Mouse (Mus musculus) midbrain, embryonic 11.5 days (tissue): Measurements from ENCODE around the gene Acbd3. TPM values are rescaled to one million over a fixed set of nuclear protein-coding genes. Genes with fewer than 3 reads are reported as not detected.
A peak's percentile ranks its signal among the peaks of the same experiment; 100 is the strongest.

Experiments used
- ATAC-seq: fragments of 200-750 bp; cut with Nextera tagmentation; 2 replicates; pipeline ENCODE4 v1.8.0; 2017; ENCODE audit warnings: moderate TSS enrichment, moderate library complexity; ENCODE audit not compliant: low FRiP score
- DNase-seq: peaks from one replicate; pipeline ENCODE4 v3.0.0; 2015; ENCODE audit warnings: low spot score; ENCODE audit errors: missing footprints
- H3K27ac ChIP-seq: fragments of 300-500 bp; sonication (generic); 2 replicates; pipeline ENCODE4 v1.5.1; 2014; ENCODE audit warnings: low read depth, low read length
- H3K27me3 ChIP-seq: fragments of 300-500 bp; sonication (generic); 2 replicates; pipeline ENCODE4 v1.6.1; 2014; ENCODE audit warnings: mild to moderate bottlenecking, low read length, moderate library complexity, mixed read lengths; ENCODE audit not compliant: control insufficient read depth, insufficient read depth
- H3K36me3 ChIP-seq: fragments of 300-500 bp; sonication (generic); 2 replicates; pipeline ENCODE4 v1.6.1; 2014; ENCODE audit warnings: mild to moderate bottlenecking, low read length, moderate library complexity, mixed read lengths; ENCODE audit not compliant: control insufficient read depth, insufficient read depth
- H3K4me1 ChIP-seq: fragments of 300-500 bp; sonication (generic); 2 replicates; pipeline ENCODE4 v1.6.1; 2014; ENCODE audit warnings: low read length; ENCODE audit not compliant: control insufficient read depth, insufficient read depth
- H3K4me2 ChIP-seq: fragments of 300-500 bp; sonication (generic); 2 replicates; pipeline ENCODE4 v1.6.1; 2014; ENCODE audit warnings: mild to moderate bottlenecking, moderate library complexity
- H3K4me3 ChIP-seq: fragments of 300-500 bp; sonication (generic); 2 replicates; pipeline ENCODE4 v1.5.1; 2014; ENCODE audit warnings: low read depth, low read length
- H3K9ac ChIP-seq: fragments of 300-500 bp; sonication (generic); 2 replicates; pipeline ENCODE4 v1.6.1; 2014; ENCODE audit warnings: low read length
- H3K9me3 ChIP-seq: fragments of 300-500 bp; sonication (generic); 2 replicates; pipeline ENCODE4 v1.6.1; 2016; ENCODE audit warnings: low read length; ENCODE audit not compliant: control insufficient read depth
- WGBS: fragments of 180-500 bp; shearing (Covaris S2); extraction: QIAGEN DNeasy Blood & Tissue Kit; methylation state at CpG from one replicate; pipeline ENCODE4 v1.1.7; 2014; 5-methylcytosine and 5-hydroxymethylcytosine counted together
- polyA plus RNA-seq: library from polyadenylated mRNA; unstranded; fragments of >200 nt; fragmentation: Nextera tagmentation; extraction: Ambion mirVana; gene quantifications from 2 replicates; pipeline ENCODE4 v1.2.1, GENCODE M21; 2014

Acbd3 gene
- polyA plus RNA-seq, 1 experiment from 2014 or later = 20.8 TPM

DNA sequence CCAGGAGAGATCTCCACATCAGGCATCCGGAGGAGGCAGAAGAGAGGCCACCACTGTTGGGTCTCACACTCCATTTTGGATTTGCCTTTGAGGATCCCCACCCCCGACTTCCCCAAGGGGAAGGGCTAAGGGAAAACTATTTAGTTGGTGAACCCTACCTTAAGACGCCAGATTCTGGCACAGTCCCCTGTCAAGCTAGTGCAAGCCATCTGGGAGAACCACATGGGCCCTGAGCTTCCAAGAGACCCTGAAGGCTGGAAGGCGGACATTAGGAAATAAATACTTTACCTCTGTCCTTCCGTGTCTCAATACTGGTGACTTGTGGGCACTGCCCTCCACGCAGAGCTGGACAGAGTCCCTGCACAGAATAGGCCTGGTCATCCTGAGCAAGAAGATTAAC is 50.7 kb downstream of the Acbd3 start:
- no peak overlapping the region for H3K4me3 ChIP-seq
- H3K36me3 ChIP-seq = no peaks in the 10 kb centered on the region
- no peaks in the 10 kb centered on the region for H3K4me1 ChIP-seq
- no peak overlapping the region for H3K27ac ChIP-seq
- DNase-seq (peak; percentile 65), ATAC-seq (no peak)
- no peak overlapping the region for H3K4me2 ChIP-seq
- H3K9me3 ChIP-seq = peaks cover 5% of the 10 kb centered on the region; the same call in 1 of the 2 replicates
- H3K9ac ChIP-seq = no peak overlapping the region
- H3K27me3 ChIP-seq = no peaks in the 10 kb centered on the region
- WGBS = 88% methylated on average over 6 of the region's 6 CpGs

DNA sequence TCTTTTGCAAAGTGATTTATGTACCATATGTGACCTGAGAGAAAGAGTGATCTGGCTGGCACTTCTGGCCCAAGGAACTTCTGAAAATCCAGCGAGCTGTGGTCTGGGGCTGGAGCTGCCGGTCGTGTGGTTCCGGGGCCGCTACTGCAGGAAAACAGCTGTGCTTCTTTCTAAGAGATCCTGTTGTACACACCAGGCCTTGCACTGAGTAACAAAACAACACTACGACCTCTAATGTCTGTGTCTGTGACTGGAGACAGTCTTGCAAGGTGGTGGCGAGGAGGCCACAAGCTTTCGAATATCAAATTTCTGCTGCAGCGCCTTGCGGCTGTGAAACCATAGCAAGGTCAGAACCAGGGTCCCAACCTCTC is 51.4 kb downstream of the Acbd3 start:
- peak overlapping the region; percentile 58 for H3K4me3 ChIP-seq
- H3K9me3 ChIP-seq = peaks cover 5% of the 10 kb centered on the region; the same call in 1 of the 2 replicates
- peak; percentile 10 for ATAC-seq
- DNase-seq = no peak
- no peaks in the 10 kb centered on the region for H3K27me3 ChIP-seq
- H3K4me2 ChIP-seq = peak overlapping the region; percentile 92
- peak overlapping the region; percentile 81; the same call in 1 of the 2 replicates for H3K27ac ChIP-seq
- H3K9ac ChIP-seq = peak overlapping the region; percentile 85
- no peaks in the 10 kb centered on the region for H3K4me1 ChIP-seq
- no peaks in the 10 kb centered on the region for H3K36me3 ChIP-seq
- WGBS = 9% methylated on average over 10 of the region's 10 CpGs

GRCm38 (mm10) chr1:180777660-180778402 is 52.0 kb downstream of the Acbd3 start:
- Histone ChIP-seq H3K27me3 (no peaks in the 10 kb centered on the region), H3K4me2 (peak overlapping the region; percentile 92), H3K4me1 (no peaks in the 10 kb centered on the region), H3K4me3 (peak overlapping the region; percentile 58), H3K27ac (peak overlapping the region; percentile 81), H3K9ac (peak overlapping the region; percentile 85), H3K9me3 (peaks cover 5% of the 10 kb centered on the region; the same call in 1 of the 2 replicates), H3K36me3 (no peaks in the 10 kb centered on the region)
- WGBS = under 1% methylated on average over 56 of the region's 56 CpGs
- peak; percentile 98 for DNase-seq
- peak; percentile 89 for ATAC-seq

GRCm38 (mm10) chr1:180778403-180778754 is 52.5 kb downstream of the Acbd3 start:
- peak; percentile 54 for ATAC-seq
- H3K9me3 ChIP-seq = peaks cover 5% of the 10 kb centered on the region; the same call in 1 of the 2 replicates
- DNase-seq = no peak
- peak overlapping the region; percentile 58 for H3K4me3 ChIP-seq
- no peaks in the 10 kb centered on the region for H3K4me1 ChIP-seq
- peak overlapping the region; percentile 85 for H3K9ac ChIP-seq
- peak overlapping the region; percentile 92 for H3K4me2 ChIP-seq
- no peaks in the 10 kb centered on the region for H3K36me3 ChIP-seq
- no peak overlapping the region; the same call in 1 of the 2 replicates for H3K27ac ChIP-seq
- WGBS = under 1% methylated on average over 13 of the region's 13 CpGs
- no peaks in the 10 kb centered on the region for H3K27me3 ChIP-seq

DNA sequence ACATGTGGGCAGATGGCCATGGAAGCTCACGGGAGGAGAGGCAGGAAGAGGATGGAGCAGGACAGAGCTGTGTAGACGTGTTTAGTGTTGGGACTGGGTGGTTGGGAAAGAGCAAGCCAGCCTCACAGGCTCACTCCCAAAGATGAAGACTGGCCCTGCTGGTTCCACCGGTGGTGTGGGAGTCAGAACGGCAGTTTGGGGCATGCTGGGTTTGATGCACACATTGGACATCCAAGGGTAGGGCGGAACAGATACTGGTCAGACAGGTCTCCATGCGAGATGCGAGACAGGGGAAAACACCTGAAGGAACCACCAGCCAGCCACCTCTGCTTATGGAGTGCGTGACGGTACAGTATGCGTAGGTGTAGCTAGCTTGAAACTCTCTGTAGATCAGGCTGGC is 53.1 kb downstream of the Acbd3 start:
- Histone ChIP-seq H3K36me3 (no peaks in the 10 kb centered on the region), H3K27me3 (no peaks in the 10 kb centered on the region), H3K4me2 (peak overlapping the region; percentile 92; the same call in 1 of the 2 replicates), H3K4me1 (no peaks in the 10 kb centered on the region), H3K9me3 (peaks cover 5% of the 10 kb centered on the region; the same call in 1 of the 2 replicates), H3K4me3 (peak overlapping the region; percentile 58; the same call in 1 of the 2 replicates), H3K27ac (no peak overlapping the region), H3K9ac (no peak overlapping the region)
- ATAC-seq (no peak), DNase-seq (no peak)
- WGBS = 84% methylated on average over 10 of the region's 10 CpGs

GRCm38 (mm10) chr1:180780291-180780690 is 54.4 kb downstream of the Acbd3 start:
- Histone ChIP-seq H3K4me3 (no peak overlapping the region), H3K36me3 (no peaks in the 10 kb centered on the region), H3K9ac (no peak overlapping the region), H3K27me3 (no peaks in the 10 kb centered on the region), H3K27ac (no peak overlapping the region), H3K9me3 (no peaks in the 10 kb centered on the region), H3K4me1 (no peaks in the 10 kb centered on the region), H3K4me2 (no peak overlapping the region)
- WGBS = 92% methylated on average over 8 of the region's 8 CpGs
- DNase-seq (no peak), ATAC-seq (no peak)

- H3K9me3 ChIP-seq = no peaks in the 10 kb centered on the region
- H3K4me1 ChIP-seq = no peaks in the 10 kb centered on the region
- 84% methylated on average over 5 of the region's 5 CpGs for WGBS
- H3K27ac ChIP-seq = no peak overlapping the region
- ATAC-seq (no peak), DNase-seq (peak; percentile 28)
- no peaks in the 10 kb centered on the region for H3K36me3 ChIP-seq
- H3K9ac ChIP-seq = no peak overlapping the region
- no peak overlapping the region for H3K4me2 ChIP-seq
- H3K27me3 ChIP-seq = no peaks in the 10 kb centered on the region
- no peak overlapping the region for H3K4me3 ChIP-seq
These were observed 55.4 kb downstream of the Acbd3 start for GRCm38 (mm10) chr1:180781250-180781649.

- Histone ChIP-seq H3K27ac (no peak overlapping the region), H3K4me3 (no peak overlapping the region), H3K9ac (no peak overlapping the region), H3K4me1 (no peaks in the 10 kb centered on the region), H3K27me3 (no peaks in the 10 kb centered on the region), H3K4me2 (no peak overlapping the region), H3K36me3 (no peaks in the 10 kb centered on the region), H3K9me3 (no peaks in the 10 kb centered on the region)
- DNase-seq (peak; percentile 75), ATAC-seq (no peak)
- WGBS = 68% methylated on average over 9 of the region's 9 CpGs
These were observed 57.2 kb downstream of the Acbd3 start for GRCm38 (mm10) chr1:180782906-180783579.

- ATAC-seq = no peak
- peak; percentile 23 for DNase-seq
- Histone ChIP-seq H3K9ac (no peak overlapping the region), H3K4me2 (no peak overlapping the region), H3K4me1 (no peaks in the 10 kb centered on the region), H3K27ac (no peak overlapping the region), H3K9me3 (no peaks in the 10 kb centered on the region), H3K4me3 (no peak overlapping the region), H3K36me3 (no peaks in the 10 kb centered on the region), H3K27me3 (no peaks in the 10 kb centered on the region)
- 18% methylated on average over 3 of the region's 3 CpGs for WGBS
These were observed 57.7 kb downstream of the Acbd3 start for GRCm38 (mm10) chr1:180783580-180783928.
